Mouse (Mus musculus) ES-Bruce4 (cell line): ENCODE data around the gene Hcst. TPM values are rescaled to one million over a fixed set of nuclear protein-coding genes. Genes with fewer than 3 reads are reported as not detected.

Source experiments
- H3K27ac ChIP-seq: 2 replicates; pipeline ENCODE4 v1.5.1; 2012; ENCODE audit warnings: low read length, inconsistent platforms; ENCODE audit not compliant: insufficient read depth
- H3K27me3 ChIP-seq: 2 replicates; pipeline ENCODE4 v1.6.1; 2012; ENCODE audit warnings: mild to moderate bottlenecking, low read length, inconsistent platforms; ENCODE audit not compliant: control insufficient read depth, poor library complexity, insufficient read depth, severe bottlenecking
- H3K36me3 ChIP-seq: 2 replicates; pipeline ENCODE4 v1.6.1; 2012; ENCODE audit warnings: inconsistent platforms, mild to moderate bottlenecking, low read length, moderate library complexity; ENCODE audit not compliant: control insufficient read depth, poor library complexity, insufficient read depth, severe bottlenecking
- H3K4me1 ChIP-seq: one replicate; pipeline ENCODE4 v1.8.1; 2011; ENCODE audit warnings: low read length; ENCODE audit not compliant: control insufficient read depth, insufficient read depth
- H3K4me3 ChIP-seq: 2 replicates; pipeline ENCODE4 v1.5.1; 2011; ENCODE audit warnings: low read depth, mild to moderate bottlenecking, low read length
- H3K9ac ChIP-seq: 2 replicates; pipeline ENCODE4 v1.6.1; 2012; ENCODE audit warnings: low read depth, mild to moderate bottlenecking, inconsistent platforms; ENCODE audit not compliant: poor library complexity, severe bottlenecking
- H3K9me3 ChIP-seq: replicated peaks from 2 replicates; pipeline ENCODE4 v1.6.1; 2012; ENCODE audit warnings: mild to moderate bottlenecking, low read length, inconsistent platforms; ENCODE audit not compliant: control insufficient read depth, poor library complexity, insufficient read depth, severe bottlenecking
- CTCF ChIP-seq: IDR thresholded peaks from one replicate; pipeline ENCODE4 v1.8.1; 2011; ENCODE audit warnings: low read depth, low read length
- EP300 ChIP-seq: IDR thresholded peaks from 2 replicates; pipeline ENCODE4 v1.6.1; 2011; ENCODE audit warnings: low read depth, low read length; ENCODE audit not compliant: insufficient read depth
- POLR2A ChIP-seq: IDR thresholded peaks from one replicate; pipeline ENCODE4 v1.8.1; 2011; ENCODE audit warnings: low read length; ENCODE audit not compliant: insufficient read depth
- polyA plus RNA-seq: library from polyadenylated mRNA; stranded (reverse); fragments of >200 nt; gene quantifications from 2 replicates; pipeline ENCODE4 v1.2.4, GENCODE M21; 2011; ENCODE audit warnings: low read depth; ENCODE audit not compliant: missing spikeins, insufficient read depth, insufficient read length

Hcst gene
- polyA plus RNA-seq, 1 experiment: not detected

DNA sequence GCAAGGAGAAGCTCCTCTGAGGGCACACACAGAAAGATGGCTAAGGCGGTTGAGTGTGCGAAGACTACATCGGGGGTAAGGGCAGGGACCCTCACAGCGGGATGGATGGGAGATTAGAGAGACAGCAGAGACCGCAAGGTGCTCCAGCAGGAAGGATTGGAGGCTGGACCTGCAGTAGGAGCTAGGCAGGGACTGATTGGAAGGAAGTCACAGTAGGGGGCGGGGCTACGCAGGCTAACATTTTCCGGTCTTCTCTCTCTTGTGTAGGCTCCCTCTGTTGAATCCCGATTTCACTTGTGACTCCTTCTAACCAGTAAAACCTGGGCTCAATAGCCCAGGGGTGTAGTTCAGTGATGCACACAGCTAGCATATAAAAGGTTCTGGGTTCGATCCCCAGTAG lies 17.2 kb upstream of the Hcst start:
- Histone ChIP-seq H3K36me3 (0 out of 2 replicates have a peak, but pooled peaks cover 3% of the 10 kb centered on the region), H3K27ac (peak overlapping the region; percentile 60), H3K9me3 (no peaks in the 10 kb centered on the region), H3K27me3 (no peaks in the 10 kb centered on the region), H3K4me3 (peak overlapping the region; percentile 70), H3K9ac (peak overlapping the region; percentile 32), H3K4me1 (peaks cover 1% of the 10 kb centered on the region)
- peak; percentile 60 for TF ChIP-seq POLR2A
- TF ChIP-seq CTCF: no peak
- TF ChIP-seq EP300: peak; percentile 29; the same call in 1 of the 2 replicates

GRCm38 (mm10) chr7:30435156-30435555 lies 15.5 kb upstream of the Hcst start:
- no peak for TF ChIP-seq POLR2A
- peak; percentile 93 for TF ChIP-seq EP300
- TF ChIP-seq CTCF: no peak
- H3K4me3 ChIP-seq: peak overlapping the region; percentile 13; the same call in 1 of the 2 replicates
- H3K27me3 ChIP-seq: no peaks in the 10 kb centered on the region
- no peak overlapping the region for H3K9ac ChIP-seq
- H3K36me3 ChIP-seq: 0 out of 2 replicates have a peak, but pooled peaks cover 3% of the 10 kb centered on the region
- H3K9me3 ChIP-seq: no peaks in the 10 kb centered on the region
- H3K4me1 ChIP-seq: peaks cover 1% of the 10 kb centered on the region
- H3K27ac ChIP-seq: peak overlapping the region; percentile 82

GRCm38 (mm10) chr7:30434701-30435100 lies 15.0 kb upstream of the Hcst start:
- peaks cover 3% of the 10 kb centered on the region for H3K4me1 ChIP-seq
- no peaks in the 10 kb centered on the region for H3K9me3 ChIP-seq
- H3K4me3 ChIP-seq: no peak overlapping the region
- peak overlapping the region; percentile 82 for H3K27ac ChIP-seq
- TF ChIP-seq POLR2A: no peak
- TF ChIP-seq CTCF: no peak
- no peak for TF ChIP-seq EP300
- H3K36me3 ChIP-seq: 0 out of 2 replicates have a peak, but pooled peaks cover 3% of the 10 kb centered on the region
- no peaks in the 10 kb centered on the region for H3K27me3 ChIP-seq
- no peak overlapping the region for H3K9ac ChIP-seq

- Histone ChIP-seq H3K9me3 (no peaks in the 10 kb centered on the region), H3K27me3 (no peaks in the 10 kb centered on the region), H3K4me1 (peaks cover 3% of the 10 kb centered on the region), H3K9ac (no peak overlapping the region), H3K27ac (peak overlapping the region; percentile 82), H3K4me3 (no peak overlapping the region), H3K36me3 (0 out of 2 replicates have a peak, but pooled peaks cover 3% of the 10 kb centered on the region)
- TF ChIP-seq POLR2A (no peak), EP300 (peak; percentile 56; the same call in 1 of the 2 replicates)
Measured at GRCm38 (mm10) chr7:30434238-30434637, 14.6 kb upstream of the Hcst start.

GRCm38 (mm10) chr7:30431793-30432192 lies 12.1 kb upstream of the Hcst start:
- H3K36me3 ChIP-seq: peaks cover 17% of the 10 kb centered on the region
- peaks cover 2% of the 10 kb centered on the region for H3K4me1 ChIP-seq
- H3K27ac ChIP-seq: no peak overlapping the region
- no peak overlapping the region for H3K4me3 ChIP-seq
- no peaks in the 10 kb centered on the region for H3K27me3 ChIP-seq
- no peaks in the 10 kb centered on the region for H3K9me3 ChIP-seq
- H3K9ac ChIP-seq: no peak overlapping the region
- TF ChIP-seq CTCF (peak; percentile 24), EP300 (no peak), POLR2A (no peak)

DNA sequence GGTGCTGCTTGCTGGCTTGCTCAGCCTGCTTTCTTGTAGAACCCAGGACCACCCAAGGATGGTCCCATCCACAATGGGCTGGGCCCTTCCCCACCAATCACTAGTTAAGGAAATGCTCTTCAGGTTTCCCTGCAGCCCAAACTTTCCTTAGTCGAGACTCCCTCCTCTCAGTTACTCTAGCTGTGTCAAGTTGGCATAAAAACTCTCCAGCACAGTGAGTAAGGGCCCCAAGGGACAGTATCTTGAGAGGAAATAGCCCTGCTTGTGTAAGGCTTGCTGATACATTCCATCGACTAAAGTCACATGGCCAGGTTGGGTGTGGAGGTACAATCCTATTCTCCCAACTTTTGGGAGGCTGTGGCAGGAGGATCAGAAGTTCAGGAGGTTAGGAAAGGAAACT lies 10.5 kb upstream of the Hcst start:
- H3K36me3 ChIP-seq: peaks cover 27% of the 10 kb centered on the region
- TF ChIP-seq EP300 (no peak), POLR2A (no peak), CTCF (no peak)
- H3K27me3 ChIP-seq: no peaks in the 10 kb centered on the region
- H3K4me1 ChIP-seq: peaks cover 2% of the 10 kb centered on the region
- H3K27ac ChIP-seq: no peak overlapping the region
- no peak overlapping the region for H3K9ac ChIP-seq
- H3K4me3 ChIP-seq: no peak overlapping the region
- H3K9me3 ChIP-seq: no peaks in the 10 kb centered on the region
